31 mouse cellular contexts compared by ENCODE assay signal in genomic region chr7:79387991-79388390, GRCm38 (mm10). TPM values are rescaled to one million over a fixed set of nuclear protein-coding genes. Genes with fewer than 3 reads are reported as not detected.
DNase-seq lines count a peak whose midpoint lies in the region; ATAC-seq and TF ChIP-seq lines count a peak whose summit lies in the region.
"Had no signal": no experiment of that assay in that cellular context is flagged by ENCODE, and none has a peak within 500 bp of the region (broad histone marks: within the 10 kb centered on the region; RNA-seq: fewer than 3 reads in every experiment).

No protein-coding gene starts in this region.

- H3K9me3 ChIP-seq in midbrain, embryonic 11.5 days (ENCODE audit: control insufficient read depth, low read length): no peaks in the 10 kb centered on the region
- no peaks in the 10 kb centered on the region for H3K9me3 ChIP-seq in midbrain, embryonic 16.5 days (replicated peaks; ENCODE audit: control insufficient read depth, low read length, poor library complexity, severe bottlenecking)
- H3K9me3 ChIP-seq in limb, embryonic 14.5 days (ENCODE audit: control insufficient read depth, low read length): no peaks in the 10 kb centered on the region
- H3K9me3 ChIP-seq: embryonic facial prominence, embryonic 12.5 days; hindbrain, embryonic 15.5 days; kidney, embryonic 15.5 days; liver, embryonic 12.5 days; megakaryocyte, embryonic 14.5 days; midbrain, embryonic 13.5 days had no signal

- H3K4me2 ChIP-seq in midbrain, embryonic 11.5 days: no peak overlapping the region
- H3K4me2 ChIP-seq in midbrain, embryonic 16.5 days (ENCODE audit: low read length): no peak overlapping the region
- H3K4me2 ChIP-seq in limb, embryonic 14.5 days (replicated peaks; ENCODE audit: low read depth, low read length, severe bottlenecking): 0 out of 2 replicates have a peak overlapping the region, but pooled peaks have one; percentile 5
- H3K4me2 ChIP-seq: embryonic facial prominence, embryonic 12.5 days; heart, embryonic 11.5 days; hindbrain, embryonic 15.5 days; kidney, embryonic 15.5 days; liver, embryonic 12.5 days; midbrain, embryonic 13.5 days had no signal

- WGBS in midbrain, embryonic 11.5 days: 66% methylated on average over 7 of the region's 7 CpGs
- WGBS in midbrain, embryonic 16.5 days: 63% methylated on average over 6 of the region's 7 CpGs
- 39% methylated on average over 7 of the region's 7 CpGs for WGBS in limb, embryonic 14.5 days

- H3K9ac ChIP-seq in midbrain, embryonic 11.5 days (ENCODE audit: low read length): no peak overlapping the region
- no peak overlapping the region for H3K9ac ChIP-seq in midbrain, embryonic 16.5 days (ENCODE audit: low read depth, low read length)
- no peak overlapping the region for H3K9ac ChIP-seq in limb, embryonic 14.5 days (ENCODE audit: low read depth, low read length, severe bottlenecking)
- H3K9ac ChIP-seq: embryonic facial prominence, embryonic 12.5 days; hindbrain, embryonic 15.5 days; kidney, embryonic 15.5 days; liver, embryonic 12.5 days; liver, postnatal 0 days; midbrain, embryonic 13.5 days had no signal

- peak; percentile 33 for DNase-seq in midbrain, embryonic 11.5 days (ENCODE audit: low spot score, missing footprints)
- peak; percentile 88 for DNase-seq in ES-CJ7 (ENCODE audit: low read depth, low spot score)
- DNase-seq in ZHBTc4 (ENCODE audit: low read depth, low spot score): peak; percentile 91
- DNase-seq in limb, embryonic 14.5 days (ENCODE audit: low spot score): no peak
- no peak for DNase-seq in thymus, postnatal 25 days
- no peak for DNase-seq in kidney, adult 9 months
- DNase-seq: adrenal gland, postnatal 10 days; B cell, adult 2 months; cerebellum, adult 8-10 months; cerebellum, postnatal 25 days; gastrocnemius, postnatal 14 days; heart, adult 11 months; heart, postnatal 4 days; kidney, adult 11 months; kidney, postnatal 25 days; layer of hippocampus, adult 9-11 months; liver, postnatal 0 days; lung, postnatal 4 days; right cerebral cortex, adult 18-20 months; spleen, adult 18-20 months; thymus, adult 2 months; thymus, postnatal 4 days had no signal

- H3K27me3 ChIP-seq in midbrain, embryonic 11.5 days (ENCODE audit: control insufficient read depth, insufficient read depth, low read length): no peaks in the 10 kb centered on the region
- no peaks in the 10 kb centered on the region for H3K27me3 ChIP-seq in midbrain, embryonic 16.5 days (ENCODE audit: control insufficient read depth, insufficient read depth, low read depth, low read length)
- no peaks in the 10 kb centered on the region for H3K27me3 ChIP-seq in limb, embryonic 14.5 days (ENCODE audit: control insufficient read depth, insufficient read depth, low read length)
- H3K27me3 ChIP-seq: embryonic facial prominence, embryonic 12.5 days; hindbrain, embryonic 15.5 days; kidney, embryonic 15.5 days; midbrain, embryonic 13.5 days had no signal

- H3K4me3 ChIP-seq in midbrain, embryonic 11.5 days (ENCODE audit: low read depth, low read length): no peak overlapping the region
- H3K4me3 ChIP-seq in midbrain, embryonic 16.5 days (ENCODE audit: low read depth, low read length): no peak overlapping the region
- no peak overlapping the region for H3K4me3 ChIP-seq in limb, embryonic 14.5 days (replicated peaks; ENCODE audit: low read length)
- H3K4me3 ChIP-seq: embryonic facial prominence, embryonic 12.5 days; hindbrain, embryonic 15.5 days; kidney, embryonic 15.5 days; liver, embryonic 12.5 days; megakaryocyte, embryonic 14.5 days; midbrain, embryonic 13.5 days had no signal

- peaks cover 3% of the 10 kb centered on the region for H3K4me1 ChIP-seq in midbrain, embryonic 11.5 days (ENCODE audit: control insufficient read depth, insufficient read depth, low read length)
- peaks cover 8% of the 10 kb centered on the region for H3K4me1 ChIP-seq in midbrain, embryonic 16.5 days (ENCODE audit: control insufficient read depth, insufficient read depth, low read length)
- H3K4me1 ChIP-seq in limb, embryonic 14.5 days (ENCODE audit: control insufficient read depth, insufficient read depth, low read length): peaks cover 15% of the 10 kb centered on the region; the same call in 1 of the 2 replicates

- H3K27ac ChIP-seq in midbrain, embryonic 11.5 days (ENCODE audit: low read depth, low read length): no peak overlapping the region
- no peak overlapping the region for H3K27ac ChIP-seq in midbrain, embryonic 16.5 days (ENCODE audit: low read length)
- H3K27ac ChIP-seq in limb, embryonic 14.5 days (replicated peaks; ENCODE audit: low read depth, low read length): no peak overlapping the region
- H3K27ac ChIP-seq: embryonic facial prominence, embryonic 12.5 days; kidney, embryonic 15.5 days; liver, embryonic 12.5 days; midbrain, embryonic 13.5 days had no signal

- H3K36me3 ChIP-seq in midbrain, embryonic 11.5 days (ENCODE audit: control insufficient read depth, insufficient read depth, low read length): no peaks in the 10 kb centered on the region
- H3K36me3 ChIP-seq in midbrain, embryonic 16.5 days (ENCODE audit: control insufficient read depth, insufficient read depth, low read length): no peaks in the 10 kb centered on the region
- H3K36me3 ChIP-seq in limb, embryonic 14.5 days (ENCODE audit: control insufficient read depth, insufficient read depth, low read length): no peaks in the 10 kb centered on the region
- H3K36me3 ChIP-seq: embryonic facial prominence, embryonic 12.5 days; hindbrain, embryonic 15.5 days; kidney, embryonic 15.5 days; liver, embryonic 12.5 days; midbrain, embryonic 13.5 days had no signal

- ATAC-seq in midbrain, embryonic 11.5 days (ENCODE audit: low FRiP score): no peak
- ATAC-seq in midbrain, embryonic 16.5 days: no peak
- ATAC-seq in limb, embryonic 14.5 days (ENCODE audit: low FRiP score, low read depth): no peak
- ATAC-seq: inflammation-experienced regulatory T-cells, adult 6 months; liver, embryonic 12.5 days; liver, postnatal 0 days; midbrain, embryonic 13.5 days had no signal

- TF ChIP-seq POLR2A in limb, embryonic 14.5 days (IDR thresholded peaks at IDR 0.05; ENCODE audit: borderline replicate concordance, extremely low read depth, insufficient read depth, insufficient read length): no peak

RNA-seq across cellular contexts. Expression of gene Rlbp1, which starts 1.1 kb away (rescaled TPM):
- 0.52 and 0.63 TPM in 2 replicates for polyA plus RNA-seq in midbrain, embryonic 11.5 days (2014; fragmentation: Nextera tagmentation; extraction: Ambion mirVana)
- polyA plus RNA-seq in midbrain, embryonic 16.5 days (2015; fragmentation: Nextera tagmentation; extraction: Ambion mirVana): 15.0 and 17.1 TPM in 2 replicates
- 4.7 and 6.2 TPM in 2 replicates for polyA plus RNA-seq in limb, embryonic 14.5 days (2012; rRNA removed)
- 1.7 and 2.0 TPM in 2 replicates for polyA plus RNA-seq in limb, embryonic 14.5 days (2014; fragmentation: Nextera tagmentation; extraction: Ambion mirVana)
- polyA plus RNA-seq: inflammation-experienced regulatory T-cells, adult 6 months had no signal

RNA-seq across cellular contexts. Expression of gene Fanci, which starts 3.7 kb away (rescaled TPM):
- polyA plus RNA-seq in midbrain, embryonic 11.5 days (2014; fragmentation: Nextera tagmentation; extraction: Ambion mirVana): 18.7 and 20.2 TPM in 2 replicates
- 1.7 and 1.9 TPM in 2 replicates for polyA plus RNA-seq in midbrain, embryonic 16.5 days (2015; fragmentation: Nextera tagmentation; extraction: Ambion mirVana)
- polyA plus RNA-seq in limb, embryonic 14.5 days (2012; rRNA removed): 5.9 and 6.8 TPM in 2 replicates
- 6.8 and 8.4 TPM in 2 replicates for polyA plus RNA-seq in limb, embryonic 14.5 days (2014; fragmentation: Nextera tagmentation; extraction: Ambion mirVana)

Comparison
In these comparisons a context has a peak if more than half of its experiments do, and no peak if none do; other contexts are left out.
1. DNase-seq: peak in midbrain, embryonic 11.5 days (single experiment), ES-CJ7 (single experiment) and ZHBTc4 (single experiment); none in limb, embryonic 14.5 days (single experiment), thymus, postnatal 25 days (single experiment) and kidney, adult 9 months (single experiment).